Mouse (Mus musculus): ENCODE results near the gene Prdm12.

Prdm12 gene

GRCm38 (mm10) chr2:31639901-31640608 lies at the start of gene Prdm12:
Prdm12 (plus strand) TSS chr2:31640037.
- no peak for DNase-seq (ENCODE audit: low spot score)

DNA sequence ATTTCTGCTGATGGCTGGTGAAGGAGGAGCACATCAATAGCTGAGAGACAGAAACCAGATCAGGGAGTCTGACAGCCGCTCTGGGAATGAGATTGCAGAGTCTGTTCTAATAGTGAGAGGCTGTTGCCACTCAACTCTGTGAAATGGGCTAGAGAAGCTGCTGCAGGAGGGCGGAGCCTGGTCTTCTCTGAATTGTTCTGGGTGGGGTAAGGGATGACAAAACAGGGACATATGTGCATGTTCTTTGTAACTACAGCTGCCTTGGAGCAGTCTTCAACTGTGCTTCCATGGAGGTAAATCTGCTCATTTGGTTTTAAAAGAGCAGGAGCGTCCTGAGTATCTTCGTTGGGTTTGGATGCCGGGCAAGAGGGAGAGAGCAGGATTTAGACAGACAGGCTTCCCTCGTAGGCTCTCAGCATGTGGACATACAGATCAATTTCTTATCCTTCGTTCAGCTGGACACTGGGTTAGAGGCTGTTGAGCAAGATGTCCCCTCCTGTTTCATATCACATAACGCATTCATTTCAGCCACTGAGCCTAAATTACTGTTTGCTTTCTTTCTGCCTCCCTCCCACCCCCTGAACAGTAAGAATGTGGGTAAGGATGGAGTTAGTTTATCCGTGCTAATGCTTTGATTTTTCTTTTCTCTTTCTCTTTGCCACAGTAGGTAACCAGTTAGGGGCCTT lies 47.9 kb upstream of the Prdm12 start:
- no peak for DNase-seq (ENCODE audit: low spot score)

DNA sequence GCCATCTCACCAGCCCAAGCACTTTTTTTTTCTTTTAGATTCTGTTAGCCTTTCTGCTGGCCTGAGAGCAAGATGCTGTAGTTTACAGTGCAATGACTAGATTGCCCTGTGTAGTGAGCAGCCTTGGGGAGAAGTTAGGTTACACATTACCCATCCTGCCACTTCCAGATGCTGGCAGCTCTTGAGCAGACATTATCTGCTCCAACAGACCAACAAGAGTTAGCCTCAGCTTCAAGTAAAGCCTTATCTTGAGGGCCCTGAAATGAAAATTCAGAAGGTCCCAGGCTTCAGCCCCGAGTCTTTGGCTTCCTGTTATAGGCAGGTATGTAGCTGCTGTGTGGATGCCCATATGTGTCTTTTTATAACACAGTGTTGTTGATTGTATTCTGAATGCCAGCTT lies 32.3 kb upstream of the Prdm12 start:
- no peak for DNase-seq (ENCODE audit: low spot score)

DNA sequence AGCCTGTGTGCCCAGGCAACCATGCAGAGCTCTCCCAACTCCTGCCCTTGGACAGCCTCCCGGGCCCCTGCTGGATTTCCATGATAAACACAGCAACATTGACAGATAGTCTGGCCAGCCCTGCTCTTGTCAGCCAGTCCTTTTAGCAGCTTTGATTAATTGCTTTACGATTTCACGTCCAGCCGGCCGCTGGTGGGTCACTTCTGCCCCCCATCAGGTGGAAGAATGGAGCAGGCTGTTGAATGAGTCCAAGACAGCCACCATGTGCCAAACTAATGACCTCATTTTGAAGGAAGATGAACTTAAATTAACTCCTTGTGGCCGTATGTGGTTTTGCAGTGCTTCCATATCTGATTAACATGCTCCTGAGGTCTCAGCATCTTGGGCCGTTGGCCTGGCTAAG lies 30.0 kb upstream of the Prdm12 start:
- DNase-seq (ENCODE audit: low spot score) = no peak

DNA sequence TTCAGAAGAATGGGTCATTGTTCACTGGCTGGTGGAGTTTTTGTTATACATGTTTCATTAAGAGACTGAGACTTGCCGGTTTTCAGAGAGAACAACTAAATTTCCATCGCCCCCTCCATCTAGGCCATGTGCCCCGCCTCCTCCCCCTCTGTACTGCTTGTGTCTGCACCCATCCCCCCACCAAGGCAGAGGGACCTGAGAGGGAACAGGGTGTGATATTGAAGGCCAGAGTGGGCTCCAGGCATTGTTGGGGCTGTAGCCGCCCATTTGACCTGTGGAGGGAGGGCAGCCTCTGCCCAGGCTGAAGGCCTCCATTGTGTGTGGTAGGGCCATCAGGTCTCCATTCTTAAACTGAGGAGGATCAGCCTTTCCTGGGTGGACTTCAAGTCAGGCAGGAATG lies 28.9 kb upstream of the Prdm12 start:
- no peak for DNase-seq (ENCODE audit: low spot score)

DNA sequence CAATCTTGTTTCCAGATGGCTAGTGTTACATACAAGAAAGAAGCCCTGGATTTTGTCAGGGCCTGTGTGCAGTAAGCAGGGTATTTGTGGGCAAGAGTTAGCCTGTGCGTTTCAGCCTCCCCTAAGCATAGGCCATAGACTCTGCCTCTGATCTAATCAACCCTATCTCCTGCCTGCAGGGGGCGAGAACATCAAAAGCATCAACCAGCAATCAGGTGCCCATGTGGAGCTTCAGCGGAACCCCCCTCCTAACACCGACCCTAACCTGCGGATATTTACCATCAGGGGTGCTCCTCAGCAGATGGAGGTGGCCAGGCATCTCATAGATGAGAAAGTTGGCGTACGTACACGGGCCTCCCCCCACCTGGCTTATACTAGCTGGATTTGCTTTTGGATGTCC lies 28.4 kb upstream of the Prdm12 start:
- no peak for DNase-seq (ENCODE audit: low spot score)

GRCm38 (mm10) chr2:31612627-31613026 lies 27.2 kb upstream of the Prdm12 start:
- DNase-seq (ENCODE audit: low spot score) = no peak

DNA sequence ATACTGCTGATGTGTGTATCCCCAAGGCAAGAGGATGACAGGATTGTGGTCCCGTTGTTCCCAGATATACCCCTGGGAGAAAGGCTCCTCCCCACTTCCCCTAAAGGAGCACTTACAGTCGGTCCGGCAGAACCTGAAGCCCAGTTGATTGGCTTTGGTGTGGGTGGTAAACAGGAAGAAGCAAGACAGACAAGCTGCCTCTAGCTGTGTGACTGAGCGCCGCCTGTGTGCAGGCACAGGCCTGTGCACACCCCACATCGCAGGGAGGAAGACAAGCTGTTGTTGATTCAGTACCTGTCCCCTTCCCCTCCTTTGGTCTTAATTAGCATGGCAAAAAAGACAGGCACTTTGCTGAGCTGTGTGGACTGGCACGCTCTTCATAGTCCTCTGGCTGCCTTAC lies 26.1 kb upstream of the Prdm12 start:
- DNase-seq (ENCODE audit: low spot score) = no peak

GRCm38 (mm10) chr2:31618484-31619161 lies 21.2 kb upstream of the Prdm12 start:
- no peak for DNase-seq (ENCODE audit: low spot score)

- DNase-seq (ENCODE audit: low spot score) = no peak
Observed at GRCm38 (mm10) chr2:31619208-31619607, 20.6 kb upstream of the Prdm12 start.

DNA sequence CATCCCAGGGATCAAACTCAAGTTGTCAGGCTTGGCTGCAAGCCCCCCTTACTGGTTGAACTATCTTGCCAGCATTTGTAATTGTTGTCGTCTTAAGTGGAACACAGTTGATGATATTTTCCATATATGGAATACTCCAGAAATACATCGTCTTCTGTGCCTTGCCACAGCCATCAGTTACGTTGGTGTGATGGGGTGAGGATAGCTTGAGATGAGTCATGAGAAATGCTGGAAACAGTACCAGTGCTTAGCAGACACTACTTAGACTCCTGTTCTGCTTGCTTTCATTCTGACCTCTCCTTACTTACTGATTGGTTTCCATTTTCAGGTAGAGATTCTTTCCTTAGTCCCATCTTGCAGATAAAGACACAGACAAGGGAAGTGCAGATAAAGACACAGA lies 6.3 kb upstream of the Prdm12 start:
- DNase-seq (ENCODE audit: low spot score) = no peak

- no peak for DNase-seq (ENCODE audit: low spot score)
Observed at GRCm38 (mm10) chr2:31635281-31636137, 4.3 kb upstream of the Prdm12 start.

- DNase-seq (ENCODE audit: low spot score) = no peak
Observed at GRCm38 (mm10) chr2:31636138-31636741, 3.6 kb upstream of the Prdm12 start.

GRCm38 (mm10) chr2:31636742-31637141 lies 3.1 kb upstream of the Prdm12 start:
- DNase-seq (ENCODE audit: low spot score) = no peak

DNA sequence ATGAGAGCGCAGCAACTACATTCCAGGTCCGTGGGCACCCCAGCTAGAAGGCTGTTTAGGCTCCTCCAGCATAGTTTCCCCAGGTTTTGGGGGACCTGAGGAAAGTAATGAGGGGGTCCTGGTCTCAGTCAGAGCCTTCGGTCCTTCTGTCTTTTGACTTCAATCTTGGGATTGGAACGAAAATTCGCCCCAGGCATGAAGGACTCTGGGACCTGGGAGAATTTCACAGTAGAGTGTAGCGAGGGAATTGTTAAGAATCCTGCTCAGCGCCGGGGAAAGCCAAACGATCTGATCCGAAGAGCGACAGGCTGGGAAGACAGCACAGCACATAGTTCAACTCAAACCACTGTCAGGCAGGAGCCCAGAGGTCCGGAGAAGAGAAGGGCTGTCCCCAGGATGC lies 2.5 kb upstream of the Prdm12 start:
- DNase-seq (ENCODE audit: low spot score) = no peak

DNA sequence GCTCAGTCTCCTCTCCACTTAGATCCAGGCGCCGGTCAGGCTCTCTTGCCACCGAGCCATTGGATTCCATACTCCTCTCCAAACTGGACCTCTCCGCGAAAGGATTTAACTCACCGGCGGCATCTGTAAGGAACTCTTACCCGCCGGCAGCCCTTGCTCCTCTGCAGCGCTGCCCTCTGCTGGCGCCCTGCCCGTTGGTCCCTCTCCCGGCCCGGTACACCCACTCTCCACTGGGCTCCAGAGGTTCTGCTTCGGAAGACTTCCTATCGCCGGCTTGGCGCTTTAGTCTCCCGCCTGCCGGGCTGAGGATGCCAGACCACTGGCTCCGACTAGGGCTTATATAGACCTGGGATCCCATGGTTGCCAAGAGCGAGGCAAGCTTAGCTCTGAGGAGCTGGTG lies 2.0 kb upstream of the Prdm12 start:
- no peak for DNase-seq (ENCODE audit: low spot score)

- no peak for DNase-seq (ENCODE audit: low spot score)
Observed at GRCm38 (mm10) chr2:31638581-31639465, 1.0 kb upstream of the Prdm12 start.

- DNase-seq (ENCODE audit: low spot score) = no peak
Observed at GRCm38 (mm10) chr2:31639466-31639760, 424 bp upstream of the Prdm12 start.

GRCm38 (mm10) chr2:31640609-31641507 lies 1.0 kb downstream of the Prdm12 start:
- DNase-seq (ENCODE audit: low spot score) = no peak

DNA sequence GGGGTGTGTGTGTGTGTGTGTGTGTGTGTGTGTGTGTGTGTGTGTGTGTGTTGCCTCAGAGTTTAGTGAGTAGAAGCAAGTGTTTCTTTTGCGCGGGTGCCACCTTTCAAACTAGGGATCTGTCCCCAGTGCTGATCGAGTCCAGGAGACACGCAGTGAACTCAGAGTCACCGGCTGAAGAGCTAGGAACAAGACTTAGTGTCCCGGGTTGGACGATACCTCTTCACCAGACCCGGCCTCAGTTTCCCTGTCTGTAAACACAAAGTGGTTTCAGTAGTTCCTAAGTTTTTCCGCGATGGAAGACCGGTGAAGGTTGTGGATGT lies 1.6 kb downstream of the Prdm12 start:
- DNase-seq (ENCODE audit: low spot score) = no peak
